Mouse (Mus musculus) gastrocnemius, postnatal 10 days (tissue): ENCODE results near the gene Rabl3. TPM values are rescaled to one million over a fixed set of nuclear protein-coding genes. Genes with fewer than 3 reads are reported as not detected.

Experiments
- DNase-seq: peaks from one replicate; pipeline ENCODE4 v3.0.0; 2021; ENCODE audit warnings: mixed read lengths
- total RNA-seq, 2 experiments: library from RNA; stranded (reverse); gene quantifications; 2 replicates each; pipeline ENCODE4 v1.2.3; 2021

Rabl3 gene
- total RNA-seq, 2 experiments from 2014 or later = 7.4 to 10.0 TPM

- DNase-seq = no peak
These were observed 6.6 kb downstream of the Rabl3 start for GRCm38 (mm10) chr16:37546312-37546711.

- DNase-seq = no peak
These were observed 10.6 kb downstream of the Rabl3 start for GRCm38 (mm10) chr16:37550266-37550665.

GRCm38 (mm10) chr16:37550981-37551380 is 11.3 kb downstream of the Rabl3 start:
- no peak for DNase-seq

- no peak for DNase-seq
These were observed 13.1 kb downstream of the Rabl3 start for GRCm38 (mm10) chr16:37552824-37553223.

GRCm38 (mm10) chr16:37562414-37562813 is 22.7 kb downstream of the Rabl3 start:
- no peak for DNase-seq

- no peak for DNase-seq
These were observed 23.3 kb downstream of the Rabl3 start for GRCm38 (mm10) chr16:37562961-37563360.

- DNase-seq = no peak
These were observed 25.4 kb downstream of the Rabl3 start for GRCm38 (mm10) chr16:37565117-37565516.

- no peak for DNase-seq
These were observed 26.4 kb downstream of the Rabl3 start for GRCm38 (mm10) chr16:37566107-37566506.

- DNase-seq = no peak
These were observed 27.7 kb downstream of the Rabl3 start for GRCm38 (mm10) chr16:37567113-37568050.

- DNase-seq = no peak
These were observed 31.9 kb downstream of the Rabl3 start for GRCm38 (mm10) chr16:37571554-37571953.

- no peak for DNase-seq
These were observed 32.6 kb downstream of the Rabl3 start for GRCm38 (mm10) chr16:37572117-37572754.

- DNase-seq = no peak
These were observed 33.4 kb downstream of the Rabl3 start for GRCm38 (mm10) chr16:37573061-37573460.

- no peak for DNase-seq
These were observed 35.6 kb downstream of the Rabl3 start for GRCm38 (mm10) chr16:37575325-37575724.

- DNase-seq = no peak
These were observed 39.9 kb downstream of the Rabl3 start for GRCm38 (mm10) chr16:37579591-37579990.

- DNase-seq = no peak
These were observed 40.3 kb downstream of the Rabl3 start, which contains the start of gene Hgd for GRCm38 (mm10) chr16:37579994-37580393. Hgd (plus strand) TSS chr16:37580153.

GRCm38 (mm10) chr16:37580651-37581050 is 41.0 kb downstream of the Rabl3 start:
- DNase-seq = no peak

- no peak for DNase-seq
These were observed 42.2 kb downstream of the Rabl3 start for GRCm38 (mm10) chr16:37581901-37582300.

GRCm38 (mm10) chr16:37583306-37583705 is 43.6 kb downstream of the Rabl3 start:
- no peak for DNase-seq

GRCm38 (mm10) chr16:37583801-37584200 is 44.1 kb downstream of the Rabl3 start:
- DNase-seq = no peak

- DNase-seq = peak; percentile 50
These were observed 44.7 kb downstream of the Rabl3 start for GRCm38 (mm10) chr16:37584218-37585035.

GRCm38 (mm10) chr16:37585129-37585563 is 45.5 kb downstream of the Rabl3 start:
- no peak for DNase-seq

- no peak for DNase-seq
These were observed 51.2 kb downstream of the Rabl3 start for GRCm38 (mm10) chr16:37590921-37591320.
